Mouse (Mus musculus) stomach, adult 2 months (tissue): ENCODE data around the gene Gdf2. TPM values are rescaled to one million over a fixed set of nuclear protein-coding genes. Genes with fewer than 3 reads are reported as not detected.

ENCODE experiments used
- polyA plus RNA-seq: library from polyadenylated mRNA; depleted of rRNA; stranded (reverse); fragments of >200 nt; gene quantifications from 2 replicates; pipeline ENCODE4 v1.2.3, GENCODE M21; 2012; rRNA removed

Gene Gdf2
- polyA plus RNA-seq, result not detected in 2 replicates

GRCm38 (mm10) chr14:33940739-33941138, at the start of gene Gdf2:
Gdf2 (plus strand) TSS chr14:33941039.

GRCm38 (mm10) chr14:33923168-33924070, 17.4 kb upstream of the Gdf2 start, which contains the start of gene Gdf10:
Gdf10 (plus strand) TSS chr14:33923587.

GRCm38 (mm10) chr14:33953761-33954160, 12.9 kb downstream of the Gdf2 start, which contains the start of gene Rbp3:
Rbp3 (plus strand) TSS chr14:33954003.

GRCm38 (mm10) chr14:33978604-33979059, 37.8 kb downstream of the Gdf2 start, which contains the start of gene Zfp488:
Zfp488 (minus strand) TSS chr14:33978764.

Other genes with a start within 250 kb of the Gdf2 start
- 1.4 and 1.5 TPM in 2 replicates for gene Gdf10, start 17.5 kb upstream of the Gdf2 start, polyA plus RNA-seq
- not detected in 2 replicates for gene Rbp3, start 13.0 kb downstream of the Gdf2 start, polyA plus RNA-seq
- not detected in 2 replicates for gene Zfp488, start 37.7 kb downstream of the Gdf2 start, polyA plus RNA-seq
- not detected in 2 replicates for gene Gm30083, start 74.1 kb downstream of the Gdf2 start, polyA plus RNA-seq
- gene Gm5460, start 75.7 kb downstream of the Gdf2 start, polyA plus RNA-seq, result 0.03 TPM in 1 of 2 replicates, not detected in the other
- not detected in 2 replicates for gene Antxrl, start 111.7 kb downstream of the Gdf2 start, polyA plus RNA-seq
- 3.6 and 6.2 TPM in 2 replicates for gene Anxa8, start 144.9 kb downstream of the Gdf2 start, polyA plus RNA-seq
- gene A630023A22Rik, start 161.7 kb downstream of the Gdf2 start, polyA plus RNA-seq, result not detected in 2 replicates
- 1.1 and 1.4 TPM in 2 replicates for gene Npy4r, start 211.4 kb downstream of the Gdf2 start, polyA plus RNA-seq